Mouse (Mus musculus) neutrophil, adult 5-6 weeks (primary cell): ENCODE results near the gene Acpp. TPM values are rescaled to one million over a fixed set of nuclear protein-coding genes. Genes with fewer than 3 reads are reported as not detected.
A peak's percentile ranks its signal among the peaks of the same experiment; 100 is the strongest.

Source experiments
- ATAC-seq: fragments of 151-379, 151-347 bp; 2 replicates; pipeline ENCODE4 v1.8.0; 2017; ENCODE audit warnings: mild to moderate bottlenecking, moderate TSS enrichment; ENCODE audit not compliant: insufficient number of reproducible peaks, poor library complexity, low FRiP score, severe bottlenecking; ENCODE audit errors: extremely low read depth
- total RNA-seq: library from RNA; stranded (forward); fragments of 200-1000 nt; gene quantifications from 2 replicates; pipeline ENCODE4 v1.2.3, GENCODE M21; 2017

The Acpp gene
- total RNA-seq, 1 experiment from 2014 or later, result 36.7 TPM

- ATAC-seq, result peak; percentile 78
These were observed 30.8 kb downstream of the Acpp start for GRCm38 (mm10) chr9:104306734-104307133.

DNA sequence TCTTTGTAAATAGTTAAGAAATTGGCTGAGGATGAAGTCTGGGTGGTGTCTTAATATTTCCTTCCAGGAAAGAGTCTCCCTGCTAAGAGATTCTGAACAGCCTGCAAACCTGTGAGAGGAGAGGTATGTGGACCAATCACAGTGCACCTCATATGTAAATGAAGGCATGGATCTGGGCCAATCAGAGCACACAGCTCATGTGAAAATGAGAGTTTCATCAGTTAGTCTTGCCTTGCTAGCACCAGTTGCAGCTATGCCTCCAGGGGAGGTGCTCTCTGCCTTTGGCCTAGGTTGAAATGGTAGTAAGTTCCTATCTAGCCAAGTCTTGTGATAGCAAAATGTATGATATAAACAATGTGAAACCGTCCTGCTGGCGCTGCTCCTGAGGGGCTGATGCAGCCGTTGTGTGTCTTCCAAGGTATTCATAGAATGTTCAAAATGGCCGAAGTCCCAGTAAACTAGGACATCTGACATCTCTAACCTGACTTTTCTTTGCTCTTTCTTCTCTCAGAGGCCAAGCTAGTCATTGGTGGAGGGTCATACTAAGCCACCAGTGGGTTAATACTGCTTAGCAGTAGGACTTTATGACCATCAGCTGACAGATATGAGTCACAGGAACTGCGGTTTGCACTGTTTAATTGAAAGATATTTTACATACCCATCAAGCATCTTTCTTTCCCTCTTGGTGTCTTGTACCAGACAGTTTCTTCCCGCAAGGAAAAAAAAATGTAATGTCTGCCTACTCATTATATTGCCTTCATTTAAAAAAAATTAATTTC lies 32.0 kb downstream of the Acpp start:
- ATAC-seq, result no peak

DNA sequence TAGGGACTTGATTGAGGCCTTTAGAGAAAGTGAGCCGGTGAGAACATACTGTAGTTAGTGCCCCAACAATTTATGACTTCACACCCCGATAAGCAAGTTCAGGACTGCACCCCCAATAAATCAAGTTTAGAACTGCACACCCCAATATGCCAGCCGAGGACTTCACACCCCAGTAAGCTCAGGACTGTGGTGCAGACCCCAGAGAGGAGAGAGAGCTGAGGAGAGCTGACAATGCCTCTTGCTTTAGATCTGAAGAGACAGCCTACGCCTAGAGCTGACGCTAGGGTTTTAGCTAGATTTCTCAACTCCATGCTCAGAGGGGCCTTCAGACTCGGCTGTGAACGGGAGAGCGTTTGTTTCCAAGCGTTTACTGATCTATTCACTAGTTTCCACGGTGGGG lies 32.7 kb downstream of the Acpp start:
- no peak for ATAC-seq

DNA sequence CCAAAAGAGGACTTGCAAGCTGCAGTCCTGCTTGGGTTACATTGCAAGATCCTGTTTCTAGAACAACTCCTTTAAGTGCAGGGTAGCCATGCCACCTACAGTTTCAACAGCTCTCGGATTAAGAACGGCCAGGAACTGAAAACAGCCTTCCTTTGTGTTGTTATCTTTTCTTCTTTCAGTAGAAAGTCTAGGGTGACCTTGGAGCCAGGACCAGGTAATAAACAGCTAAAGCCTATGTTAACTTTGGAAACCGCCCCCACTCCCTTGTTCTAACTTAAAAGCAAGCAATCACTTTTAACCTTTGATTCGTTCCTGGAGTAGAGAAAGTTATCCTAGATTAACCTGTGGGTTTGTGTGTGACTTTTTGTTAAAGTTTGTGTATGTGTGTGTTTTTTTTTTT lies 33.2 kb downstream of the Acpp start:
- no peak for ATAC-seq

- no peak for ATAC-seq
These were observed 37.0 kb downstream of the Acpp start for GRCm38 (mm10) chr9:104300569-104300968.

DNA sequence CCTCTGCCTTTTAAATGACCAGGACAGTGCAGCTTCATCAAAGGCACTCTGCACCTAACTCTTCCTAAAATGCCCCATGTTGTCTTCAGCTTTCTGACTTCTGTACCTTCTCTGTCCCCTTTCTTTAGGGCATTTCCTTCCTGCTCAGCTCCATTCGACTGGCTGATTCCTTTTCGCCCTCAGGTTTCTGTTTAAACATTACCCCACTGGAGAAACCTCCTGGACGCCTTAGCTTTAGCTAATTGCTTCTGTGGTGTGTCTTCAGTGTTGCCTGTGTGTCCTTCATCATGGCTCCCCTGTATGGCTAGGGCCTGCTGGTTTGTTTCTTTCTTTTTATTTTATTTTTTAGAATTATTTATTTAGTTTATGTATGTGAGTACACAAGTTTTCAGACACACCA lies 40.5 kb downstream of the Acpp start:
- ATAC-seq, result no peak

DNA sequence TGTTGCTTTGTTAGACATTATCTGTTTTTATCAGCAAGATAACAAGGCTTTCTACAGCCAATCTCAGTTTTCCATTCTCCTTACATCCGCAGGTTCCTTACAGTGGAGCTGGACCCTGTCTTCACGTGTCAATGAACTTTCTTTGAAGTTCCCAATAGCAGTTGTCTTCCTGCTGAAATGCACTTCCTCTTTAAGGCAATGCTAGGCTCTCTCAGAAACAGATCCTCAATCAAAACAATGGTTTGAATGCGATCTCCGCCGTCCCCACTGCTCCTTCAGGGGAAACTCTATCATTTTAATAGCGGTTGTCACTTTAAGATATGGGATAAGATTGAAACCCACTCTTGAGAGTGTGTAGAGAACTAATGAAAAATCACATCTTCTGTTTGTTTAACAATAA lies 52.6 kb downstream of the Acpp start:
- ATAC-seq, result no peak

DNA sequence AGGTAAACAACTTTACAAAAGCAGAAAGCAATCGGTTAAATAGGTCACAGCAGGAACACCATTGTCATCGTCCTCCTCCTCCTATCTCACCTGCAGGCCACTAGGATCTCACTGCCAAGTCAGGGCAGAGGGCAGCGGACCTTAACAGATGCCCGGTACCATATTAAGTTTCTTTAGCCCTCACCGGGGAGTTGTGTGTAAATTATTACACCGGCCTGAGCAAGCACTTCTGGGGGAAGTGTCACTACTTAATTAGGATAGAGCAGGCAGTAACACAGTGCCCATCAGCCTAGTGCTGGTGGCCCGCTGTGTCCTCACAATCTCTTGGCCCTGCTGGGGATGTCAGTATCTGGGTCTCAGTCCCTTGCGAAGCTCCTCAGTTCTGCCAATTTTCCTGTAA lies 55.0 kb downstream of the Acpp start:
- ATAC-seq, result no peak

- ATAC-seq, result no peak
These were observed 55.8 kb downstream of the Acpp start for GRCm38 (mm10) chr9:104281737-104282136.

- 0 out of 2 replicates have a peak, but pooled peaks have one; percentile 45 for ATAC-seq
These were observed 56.6 kb downstream of the Acpp start for GRCm38 (mm10) chr9:104280725-104281495.

- peak; percentile 55; the same call in 1 of the 2 replicates for ATAC-seq
These were observed 59.9 kb downstream of the Acpp start for GRCm38 (mm10) chr9:104277528-104278162.

- ATAC-seq, result no peak
These were observed 62.3 kb downstream of the Acpp start for GRCm38 (mm10) chr9:104275084-104275785.

DNA sequence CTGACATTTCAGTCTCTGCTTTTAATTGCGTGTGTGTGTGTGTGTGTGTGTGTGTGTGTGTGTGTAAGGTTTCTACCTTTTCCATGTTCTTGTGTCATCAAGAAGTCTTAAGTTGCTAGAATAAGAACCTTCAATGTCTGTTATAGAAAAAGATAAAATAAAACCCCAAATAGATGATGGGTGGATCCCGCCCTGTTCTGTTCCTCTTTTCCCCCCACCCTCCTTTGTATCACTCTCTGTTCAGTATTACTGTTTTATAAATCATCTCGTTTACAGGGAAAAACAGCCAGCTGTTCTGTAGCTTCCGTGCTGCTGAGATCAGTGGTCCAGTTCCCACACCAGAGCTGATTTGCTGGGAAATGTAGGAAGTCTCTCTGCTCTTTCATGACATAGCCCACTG lies 65.5 kb downstream of the Acpp start:
- ATAC-seq, result no peak

- no peak for ATAC-seq
These were observed 65.9 kb downstream of the Acpp start for GRCm38 (mm10) chr9:104271642-104272041.

- no peak for ATAC-seq
These were observed 67.6 kb downstream of the Acpp start for GRCm38 (mm10) chr9:104269944-104270343.

- peak; percentile 67 for ATAC-seq
These were observed 68.1 kb downstream of the Acpp start for GRCm38 (mm10) chr9:104269349-104269871.

DNA sequence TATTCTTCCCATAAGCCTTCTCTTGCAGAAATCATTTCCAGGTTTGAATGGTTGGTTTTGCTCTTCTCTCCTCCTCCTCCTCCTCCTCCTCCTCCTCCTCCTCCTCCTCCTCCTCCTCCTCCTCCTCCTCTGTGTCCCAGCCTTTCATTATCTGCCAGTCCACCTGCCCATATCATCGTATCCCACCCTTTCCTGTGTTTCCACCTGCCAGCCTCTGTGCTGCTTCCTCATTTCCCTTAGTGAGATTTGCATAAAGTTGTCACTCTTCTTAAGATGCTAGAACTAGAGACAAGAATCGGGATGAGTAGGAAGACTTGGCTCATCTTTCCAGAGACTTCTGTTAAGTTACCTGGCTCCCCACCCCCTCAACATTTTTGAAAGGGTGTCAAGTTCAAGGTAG lies 73.0 kb downstream of the Acpp start:
- ATAC-seq, result no peak

DNA sequence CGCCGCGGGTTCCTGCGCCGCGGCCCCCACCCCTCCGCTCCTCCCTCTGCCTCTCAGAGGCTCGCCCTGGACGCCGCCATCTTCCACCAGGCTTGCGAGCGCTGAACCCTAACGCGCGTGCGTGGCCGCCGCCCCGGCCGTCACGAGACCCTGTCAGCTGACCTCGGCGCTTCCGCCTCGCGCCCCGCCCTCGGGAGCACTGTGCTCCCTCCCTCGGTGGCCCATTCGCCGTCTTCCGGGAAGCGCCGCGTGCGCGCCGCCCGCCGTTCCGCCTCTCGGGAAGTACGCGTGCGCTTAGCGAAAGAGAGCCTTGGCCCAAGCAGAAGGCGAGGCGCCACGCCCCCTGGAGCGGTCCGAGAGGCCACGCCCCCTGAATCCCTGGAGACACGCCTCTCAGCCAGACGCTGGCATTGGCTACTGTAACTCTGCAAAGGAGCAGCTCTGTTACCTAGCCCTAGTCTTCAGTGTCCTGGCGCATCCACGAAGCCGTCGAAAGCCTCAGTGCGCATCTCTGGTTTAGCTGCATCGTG lies 74.7 kb downstream of the Acpp start, which contains the start of gene Dnajc13:
Gene Dnajc13 (minus strand): TSS at position 108 of the 530 bp plus-strand sequence.
- peak; percentile 89 for ATAC-seq
